Comparison of ENCODE assay signal across 20 mouse cellular contexts in genomic region chr1:53931314-53931713, GRCm38 (mm10).
A peak's percentile ranks its signal among the peaks of the same experiment; 100 is the strongest.
DNase-seq lines count a peak whose midpoint lies in the region; ATAC-seq and TF ChIP-seq lines count a peak whose summit lies in the region.
"Had no signal": no experiment of that assay in that cellular context is flagged by ENCODE, and none has a peak within 500 bp of the region (broad histone marks: within the 10 kb centered on the region; RNA-seq: fewer than 3 reads in every experiment).

No protein-coding gene starts in this region.

- intact Hi-C loops in gastrocnemius, postnatal 14 days (cut with DNase I; ENCODE audit: low total_unique reads): no loop called here

- H3K27me3 ChIP-seq in kidney, adult 2 months (replicated peaks; ENCODE audit: control insufficient read depth, insufficient read depth, low read length): no peaks in the 10 kb centered on the region
- no peaks in the 10 kb centered on the region for H3K27me3 ChIP-seq in liver, postnatal 0 days (ENCODE audit: insufficient read depth, low read length)
- H3K27me3 ChIP-seq: embryonic facial prominence, embryonic 15.5 days; heart, embryonic 15.5 days; hindbrain, embryonic 15.5 days had no signal

- no peak overlapping the region for H3K27ac ChIP-seq in kidney, adult 2 months (ENCODE audit: insufficient read depth, low read depth, low read length)
- no peak overlapping the region for H3K27ac ChIP-seq in liver, postnatal 0 days (ENCODE audit: low read depth)
- H3K27ac ChIP-seq: embryonic facial prominence, embryonic 15.5 days; forebrain, embryonic 10.5 days; heart, embryonic 10.5 days; heart, embryonic 15.5 days; hindbrain, embryonic 15.5 days had no signal

- no peak for TF ChIP-seq POLR2A in kidney, adult 2 months (IDR thresholded peaks at IDR 0.05; ENCODE audit: low read depth, low read length)

- 29% methylated on average over 3 of the region's 3 CpGs for WGBS in kidney, adult 2 months
- 41% methylated on average over 3 of the region's 3 CpGs for WGBS in liver, postnatal 0 days (ENCODE audit: insufficient replicate concordance)

- no peak overlapping the region for H3K4me3 ChIP-seq in kidney, adult 2 months (ENCODE audit: insufficient read depth, low read depth, low read length)
- H3K4me3 ChIP-seq in liver, postnatal 0 days (ENCODE audit: low read depth, low read length): no peak overlapping the region
- H3K4me3 ChIP-seq: embryonic facial prominence, embryonic 15.5 days; erythroblast, embryonic 14.5 days; forebrain, embryonic 10.5 days; heart, embryonic 10.5 days; heart, embryonic 15.5 days; hindbrain, embryonic 15.5 days had no signal

- H3K9ac ChIP-seq in liver, postnatal 0 days (replicated peaks): no peak overlapping the region
- H3K9ac ChIP-seq: embryonic facial prominence, embryonic 15.5 days; heart, embryonic 15.5 days; hindbrain, embryonic 15.5 days had no signal

- H3K4me1 ChIP-seq in kidney, adult 2 months (ENCODE audit: control insufficient read depth, insufficient read depth, low read length): no peaks in the 10 kb centered on the region
- no peaks in the 10 kb centered on the region for H3K4me1 ChIP-seq in liver, postnatal 0 days (ENCODE audit: insufficient read depth)
- H3K4me1 ChIP-seq: embryonic facial prominence, embryonic 15.5 days; forebrain, embryonic 10.5 days; heart, embryonic 10.5 days; hindbrain, embryonic 15.5 days had no signal

- no peak for ATAC-seq in liver, postnatal 0 days
- ATAC-seq: forebrain, embryonic 14.5 days had no signal

- no peak for TF ChIP-seq CTCF in kidney, adult 2 months (conservative IDR thresholded peaks at IDR 0.05; ENCODE audit: insufficient read depth, insufficient read length, low read depth, low read length)
- no peak for TF ChIP-seq CTCF in liver, postnatal 0 days (IDR thresholded peaks at IDR 0.05; ENCODE audit: low read depth)

- TF ChIP-seq EP300 in liver, postnatal 0 days (IDR thresholded peaks at IDR 0.05; ENCODE audit: low read depth): 0 out of 2 replicates have a peak, but pooled peaks have one; percentile 19

- H3K36me3 ChIP-seq in kidney, adult 2 months (ENCODE audit: control insufficient read depth, insufficient read depth, low read length): no peaks in the 10 kb centered on the region
- no peaks in the 10 kb centered on the region for H3K36me3 ChIP-seq in liver, postnatal 0 days (replicated peaks; ENCODE audit: insufficient read depth, low read length)
- H3K36me3 ChIP-seq: embryonic facial prominence, embryonic 15.5 days; forebrain, embryonic 10.5 days; heart, embryonic 15.5 days; hindbrain, embryonic 15.5 days had no signal

- H3K9me3 ChIP-seq in liver, postnatal 0 days (ENCODE audit: low read length): no peaks in the 10 kb centered on the region
- H3K9me3 ChIP-seq: embryonic facial prominence, embryonic 15.5 days; forebrain, embryonic 10.5 days; heart, embryonic 10.5 days; heart, embryonic 15.5 days; hindbrain, embryonic 15.5 days had no signal

- DNase-seq in kidney, adult 2 months: peak; percentile 15
- no peak for DNase-seq in kidney, adult 18-20 months
- no peak for DNase-seq in liver, postnatal 0 days
- DNase-seq in liver: no peak
- DNase-seq in lung, postnatal 36 days: peak; percentile 57
- DNase-seq in lung, postnatal 4 days: no peak
- DNase-seq in gastrocnemius, postnatal 14 days: no peak
- DNase-seq: adrenal gland, postnatal 10 days; cerebellum, adult 11 months; cerebellum, adult 8-10 months; cerebellum, postnatal 14 days; embryo, embryonic 11 days; heart, postnatal 36 days had no signal

- no peak overlapping the region for H3K4me2 ChIP-seq in liver, postnatal 0 days (ENCODE audit: low read depth, low read length)
- H3K4me2 ChIP-seq: embryonic facial prominence, embryonic 15.5 days; heart, embryonic 15.5 days; hindbrain, embryonic 15.5 days had no signal

Comparison
In these comparisons a context has a peak if more than half of its experiments do, and no peak if none do; other contexts are left out.
1. DNase-seq: peak in kidney, adult 2 months (single experiment) and lung, postnatal 36 days (single experiment); none in kidney, adult 18-20 months (single experiment), liver, postnatal 0 days (single experiment), liver (single experiment), lung, postnatal 4 days (0 of 2) and gastrocnemius, postnatal 14 days (single experiment).